Mouse (Mus musculus): ENCODE measurements around the gene Rnls.

The Rnls gene

DNA sequence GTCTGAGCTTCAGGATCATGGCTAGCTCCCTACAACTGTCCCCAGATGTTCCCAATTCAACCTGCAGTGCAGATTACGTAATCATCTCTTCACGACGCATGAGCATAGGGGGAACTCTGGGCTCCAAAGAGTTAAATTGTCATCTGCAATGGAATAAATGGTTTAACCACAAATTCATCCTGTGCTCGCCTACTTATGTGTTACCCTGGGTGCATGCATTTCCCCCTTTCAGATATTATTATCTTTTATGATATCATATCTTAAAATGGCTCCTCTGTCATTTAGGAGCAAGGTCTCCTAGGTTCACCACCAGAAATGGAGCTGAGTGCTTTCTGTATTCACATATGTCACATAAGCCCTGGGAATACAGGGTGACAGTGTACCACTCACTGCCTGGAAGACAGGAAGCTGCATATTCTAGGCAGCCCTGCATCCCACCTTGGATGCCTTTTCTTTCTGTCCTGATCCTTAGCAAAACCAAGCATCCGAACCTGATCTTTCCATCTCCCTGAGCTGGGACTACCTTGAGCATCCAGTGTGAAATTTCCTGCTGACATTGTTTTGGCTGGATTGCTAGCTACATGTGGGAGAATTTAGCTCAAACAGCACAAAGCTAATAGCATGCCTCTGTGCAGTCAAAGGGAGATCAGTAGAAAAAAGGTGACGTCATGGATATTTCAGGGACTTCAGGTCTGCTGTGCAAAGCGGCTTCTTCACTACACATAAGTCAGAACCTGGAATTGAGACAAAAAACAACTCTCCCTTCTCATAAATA is 289.9 kb downstream of the Rnls start:
- DNase-seq, result no peak

- no peak for DNase-seq
Measured at GRCm38 (mm10) chr19:33101093-33102007, 290.7 kb downstream of the Rnls start.

DNA sequence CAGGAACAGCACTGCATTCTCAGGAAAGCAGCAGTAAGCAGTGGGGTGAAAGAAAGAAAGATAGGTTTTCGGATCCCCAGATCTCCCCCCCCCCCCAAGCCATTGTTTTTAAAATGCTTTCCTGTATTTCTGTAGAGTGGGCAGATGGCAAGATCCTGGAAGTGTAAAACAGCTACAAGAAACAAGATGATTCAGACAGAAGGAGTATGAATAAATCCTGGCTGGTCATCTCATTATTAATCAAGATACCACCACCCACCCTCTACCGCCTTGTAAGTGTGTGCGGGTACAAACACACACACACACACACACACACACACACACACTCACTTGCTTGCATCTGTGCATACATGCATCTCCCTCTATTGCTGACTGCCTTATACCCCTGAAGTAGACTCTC is 291.5 kb downstream of the Rnls start:
- no peak for DNase-seq

DNA sequence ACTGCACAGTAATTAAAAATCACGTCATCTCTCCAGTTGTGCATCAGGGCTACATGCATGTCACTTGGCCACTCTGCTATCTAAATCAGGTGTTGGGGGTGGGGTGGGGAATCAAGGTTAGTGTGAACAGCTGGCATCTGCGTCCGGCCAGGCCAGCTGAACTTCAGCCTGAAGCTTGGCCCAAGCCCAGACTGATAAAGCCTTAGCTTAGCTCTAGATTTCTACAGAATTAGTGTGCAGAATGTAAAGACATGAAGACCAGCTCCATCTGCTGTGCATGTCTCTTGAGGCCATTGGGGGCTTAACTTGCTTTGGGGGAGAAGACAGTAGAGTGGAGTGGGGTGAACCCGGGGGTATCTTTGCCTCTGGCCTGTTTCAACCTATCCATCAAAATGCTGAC is 292.1 kb downstream of the Rnls start:
- DNase-seq, result no peak

GRCm38 (mm10) chr19:33099201-33099788 is 292.8 kb downstream of the Rnls start:
- no peak for DNase-seq

DNA sequence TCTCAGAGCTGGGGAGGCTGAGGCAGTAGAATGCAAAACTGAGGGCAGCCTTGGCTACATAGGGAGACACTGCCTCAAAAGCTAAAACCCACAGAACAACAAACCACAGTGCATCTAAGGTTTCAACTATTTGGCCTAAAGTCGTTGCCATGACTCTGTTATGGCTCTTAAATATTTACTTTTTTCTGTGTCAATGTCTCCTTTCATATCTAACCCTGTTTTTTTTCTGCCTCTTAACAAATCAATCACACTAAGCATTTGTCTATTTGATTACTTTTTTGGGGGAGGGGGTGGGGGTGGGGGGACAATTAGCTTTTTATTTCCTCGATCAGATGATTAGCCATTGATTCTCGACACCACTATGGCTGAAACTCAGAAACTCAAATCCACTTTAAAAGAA is 294.4 kb downstream of the Rnls start:
- DNase-seq, result no peak

DNA sequence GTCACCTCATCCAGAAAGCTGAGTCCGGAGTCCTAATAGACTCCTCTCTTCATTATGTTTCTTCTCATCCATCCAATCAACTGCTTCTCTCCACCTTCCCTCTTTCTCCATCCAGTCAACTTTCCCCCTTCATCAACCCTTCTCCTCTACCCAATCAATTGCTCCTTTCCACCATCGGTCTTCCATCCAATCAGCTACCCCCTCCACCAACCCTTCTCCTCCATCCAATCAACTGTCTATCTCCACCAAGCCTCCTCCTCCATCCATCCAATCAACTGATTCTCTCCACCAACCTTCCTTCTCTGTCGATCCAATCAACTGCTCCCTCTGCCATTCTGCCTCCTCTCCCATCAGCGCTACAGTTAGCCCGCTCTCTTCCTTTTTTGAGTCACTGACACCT is 295.5 kb downstream of the Rnls start:
- DNase-seq, result no peak

- DNase-seq, result no peak
Measured at GRCm38 (mm10) chr19:33092575-33092974, 299.5 kb downstream of the Rnls start.

DNA sequence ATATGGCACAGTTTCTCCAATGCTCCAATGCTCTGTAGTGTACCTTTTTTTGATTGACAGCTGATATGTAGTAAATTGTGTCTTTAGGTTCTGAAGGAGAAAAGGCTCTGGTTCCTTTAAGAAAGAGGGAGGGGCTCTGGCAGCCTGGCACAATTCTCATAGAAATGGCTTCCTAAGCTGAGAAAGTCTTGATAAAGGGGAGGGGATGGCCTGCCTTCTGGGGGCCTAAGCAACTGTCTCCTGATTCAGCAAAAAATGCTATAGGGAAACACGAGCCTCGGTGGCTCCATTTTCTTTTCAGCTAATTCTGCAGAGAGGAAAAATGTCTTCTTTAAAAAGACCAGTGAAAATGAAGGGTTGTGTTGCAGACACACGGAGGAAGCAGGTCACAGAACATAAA is 300.8 kb downstream of the Rnls start:
- DNase-seq, result no peak

DNA sequence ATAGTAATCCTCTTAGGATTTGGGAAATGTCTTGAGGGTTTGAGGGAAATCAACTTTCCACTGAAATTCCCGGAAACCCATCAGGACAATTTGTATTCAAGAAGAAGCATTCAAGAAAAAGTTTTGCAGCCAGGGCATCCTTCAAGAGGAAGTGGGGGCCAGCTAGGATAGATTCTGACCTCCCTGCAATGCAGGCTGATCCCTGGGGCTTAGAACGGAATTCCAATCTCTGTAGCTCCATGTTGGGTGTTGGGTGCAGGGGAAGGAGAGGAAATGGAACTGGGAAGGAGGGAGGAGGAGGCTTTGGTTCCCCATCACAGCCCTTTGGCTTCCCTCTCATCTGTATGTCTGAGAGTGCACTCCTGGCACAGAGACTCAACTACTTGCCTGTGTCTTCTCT is 303.2 kb downstream of the Rnls start:
- DNase-seq, result no peak

- no peak for DNase-seq
Measured at GRCm38 (mm10) chr19:33087961-33088360, 304.1 kb downstream of the Rnls start.

Data from right cerebral cortex, postnatal 14 days (tissue).